Mouse (Mus musculus) right cerebral cortex, postnatal 4 days (tissue): ENCODE measurements around the gene Gm4788.
"Not testable (repeated sequence)": the region's sequence is repeated elsewhere in the genome, so short reads cannot be mapped to it uniquely, and the experiment has no call there.

Experiments used
- DNase-seq: peaks from one replicate; pipeline ENCODE4 v3.0.0-alpha.2; 2022

Gm4788 gene

DNA sequence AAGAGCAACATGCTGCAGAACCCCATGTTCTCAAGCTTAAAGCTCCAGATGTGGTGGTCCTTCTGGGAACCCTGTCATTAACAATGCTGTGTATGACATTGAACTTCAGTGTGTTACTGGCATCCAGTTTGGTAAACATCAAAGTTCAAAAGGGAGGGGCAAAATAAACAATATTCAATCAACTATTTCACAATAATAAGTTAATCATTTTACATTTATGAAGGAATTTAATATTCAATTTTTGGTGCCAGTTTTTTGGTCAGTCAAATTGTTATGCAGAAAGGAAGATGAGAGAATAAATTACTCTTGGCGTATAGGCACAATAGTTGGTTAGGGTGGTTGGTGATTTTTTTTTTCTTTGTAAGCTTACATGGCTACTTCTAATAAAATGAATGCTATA is at the start of gene Gm4788:
Gm4788 (minus strand) TSS at position 101 of the 400 bp plus-strand sequence.
- no peak for DNase-seq

DNA sequence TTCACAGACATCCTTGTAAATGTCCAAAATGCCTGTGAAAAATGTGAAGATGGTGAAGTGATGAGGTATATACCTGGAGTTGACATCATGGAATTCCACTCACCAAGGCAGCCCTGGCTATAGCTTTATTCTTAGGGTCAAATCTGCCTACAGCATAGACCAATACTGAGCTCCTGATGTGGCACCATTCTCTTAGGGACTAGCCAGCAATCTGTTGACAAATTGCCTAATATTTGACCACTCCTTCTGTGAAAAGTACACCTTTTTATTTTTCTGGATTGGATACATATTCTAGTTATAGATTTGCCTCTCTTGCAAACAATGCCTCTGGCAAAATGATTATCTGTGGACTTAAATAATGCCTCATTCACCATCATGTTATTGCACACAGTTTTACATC is 27.6 kb upstream of the Gm4788 start:
- DNase-seq = no peak

DNA sequence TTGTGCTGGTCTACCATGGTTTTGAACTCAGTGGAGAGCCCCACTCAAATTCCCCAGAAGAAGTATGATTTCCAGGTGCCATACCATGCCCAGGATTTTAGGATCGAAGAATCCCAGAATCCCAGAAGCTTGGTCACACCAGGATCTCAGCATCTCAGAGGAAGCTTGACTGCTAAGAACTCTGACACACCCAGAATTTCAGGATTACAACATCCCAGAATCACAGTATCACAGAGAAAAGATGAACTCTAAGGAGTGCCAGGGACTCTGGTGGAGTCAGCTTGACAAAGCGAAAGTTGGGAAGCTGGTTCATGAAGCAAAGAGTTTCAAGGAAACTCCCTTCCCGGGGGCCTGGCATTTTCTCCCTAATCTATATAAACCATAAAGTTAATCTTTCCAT is 11.1 kb downstream of the Gm4788 start:
- not testable (repeated sequence) for DNase-seq

DNA sequence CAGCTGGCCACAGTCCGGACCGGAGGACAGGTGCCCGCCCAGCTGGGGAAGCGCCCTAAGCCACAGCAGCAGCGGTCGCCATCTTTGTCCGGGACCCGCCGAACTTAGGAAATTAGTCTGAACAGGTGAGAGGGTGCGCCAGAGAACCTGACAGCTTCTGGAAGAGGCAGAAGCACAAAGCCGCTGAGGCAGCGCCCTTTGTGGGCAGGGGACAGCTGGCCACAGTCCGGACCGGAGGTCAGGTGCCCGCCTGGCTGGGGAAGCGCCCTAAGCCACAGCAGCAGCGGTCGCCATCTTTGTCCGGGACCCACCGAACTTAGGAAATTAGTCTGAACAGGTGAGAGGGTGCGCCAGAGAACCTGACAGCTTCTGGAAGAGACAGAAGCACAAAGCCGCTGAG is 64.4 kb downstream of the Gm4788 start:
- DNase-seq = not testable (repeated sequence)

DNA sequence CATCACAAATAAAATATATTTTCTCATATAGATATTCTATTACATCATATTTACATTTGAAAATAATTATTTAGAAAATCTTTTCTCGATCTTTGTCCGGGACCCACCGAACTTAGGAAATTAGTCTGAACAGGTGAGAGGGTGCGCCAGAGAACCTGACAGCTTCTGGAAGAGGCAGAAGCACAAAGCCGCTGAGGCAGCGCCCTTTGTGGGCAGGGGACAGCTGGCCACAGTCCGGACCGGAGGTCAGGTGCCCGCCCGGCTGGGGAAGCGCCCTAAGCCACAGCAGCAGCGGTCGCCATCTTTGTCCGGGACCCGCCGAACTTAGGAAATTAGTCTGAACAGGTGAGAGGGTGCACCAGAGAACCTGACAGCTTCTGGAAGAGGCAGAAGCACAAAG is 64.8 kb downstream of the Gm4788 start:
- not testable (repeated sequence) for DNase-seq

DNA sequence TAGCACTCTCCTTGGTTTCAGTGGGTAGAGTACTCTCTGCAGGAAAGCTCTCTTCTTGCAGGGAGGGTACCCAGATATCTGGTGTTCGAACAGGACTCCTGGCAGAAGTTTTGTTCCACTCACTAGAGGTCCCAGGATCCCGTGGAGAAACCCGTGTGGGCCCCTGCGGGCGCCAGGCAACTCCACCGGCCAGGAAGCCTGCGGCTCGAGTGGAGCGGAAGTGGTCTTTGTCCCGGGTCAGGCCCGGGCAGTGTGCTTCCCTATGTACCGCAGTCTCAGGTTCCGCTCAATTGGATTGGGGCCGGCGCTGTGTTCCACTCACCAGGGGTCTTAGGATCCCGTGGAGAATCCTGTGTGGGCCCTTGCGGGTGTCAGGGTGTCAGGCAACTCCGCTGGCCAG is 131.1 kb downstream of the Gm4788 start:
- not testable (repeated sequence) for DNase-seq
